Mouse (Mus musculus): Measurements from ENCODE around the gene Numbl.

- TF ChIP-seq CTCF (IDR thresholded peaks at IDR 0.05; ENCODE audit: low read depth, low read length) = no peak
- TF ChIP-seq GATA1 (IDR thresholded peaks at IDR 0.05; ENCODE audit: borderline replicate concordance, low read length) = no peak
- TF ChIP-seq TAL1 (conservative IDR thresholded peaks at IDR 0.05; ENCODE audit: low read depth, low read length) = no peak
- no peak for TF ChIP-seq POLR2AphosphoS5 (IDR thresholded peaks at IDR 0.05; ENCODE audit: insufficient replicate concordance, low read depth, low read length)
Measured at GRCm38 (mm10) chr7:27298033-27298610, 39.9 kb downstream of the Numbl start.

Data from G1E (cell line).